20 mouse cellular contexts compared by ENCODE assay signal in genomic region chr17:15421446-15421845, GRCm38 (mm10). TPM values are rescaled to one million over a fixed set of nuclear protein-coding genes. Genes with fewer than 3 reads are reported as not detected.
A peak's percentile ranks its signal among the peaks of the same experiment; 100 is the strongest.
DNase-seq lines count a peak whose midpoint lies in the region; ATAC-seq lines count a peak whose summit lies in the region.
"Had no signal": no experiment of that assay in that cellular context is flagged by ENCODE, and none has a peak within 500 bp of the region (broad histone marks: within the 10 kb centered on the region; RNA-seq: fewer than 3 reads in every experiment).

No protein-coding gene starts in this region.

- no peak overlapping the region for H3K9ac ChIP-seq in midbrain, embryonic 11.5 days (ENCODE audit: low read length)
- H3K9ac ChIP-seq in midbrain, embryonic 16.5 days (ENCODE audit: low read depth, low read length): no peak overlapping the region

- DNase-seq in heart, adult 11 months: peak; percentile 54
- DNase-seq in heart, postnatal 4 days: no peak
- peak; percentile 67 for DNase-seq in midbrain, embryonic 11.5 days (ENCODE audit: low spot score, missing footprints)
- DNase-seq: adrenal gland, adult 2 months; adrenal gland, adult 8-10 months; adrenal gland, postnatal 10 days; adrenal gland, postnatal 14 days; adrenal gland, postnatal 25 days; adrenal gland, postnatal 36 days; B cell, adult 2 months; cerebellum, adult 11 months; cerebellum, adult 11-12 months; cerebellum, adult 18-20 months had no signal

- ATAC-seq in midbrain, embryonic 11.5 days (ENCODE audit: low FRiP score): no peak
- no peak for ATAC-seq in midbrain, embryonic 16.5 days
- ATAC-seq: activated CD4-positive, CD25-positive, alpha-beta regulatory T cell, adult 4 months; CD4-positive, CD25-positive, alpha-beta regulatory T cell, adult 4 months; Patski had no signal

- H3K4me3 ChIP-seq in midbrain, embryonic 11.5 days (ENCODE audit: low read depth, low read length): no peak overlapping the region
- no peak overlapping the region for H3K4me3 ChIP-seq in midbrain, embryonic 16.5 days (ENCODE audit: low read depth, low read length)

- no peak overlapping the region for H3K4me2 ChIP-seq in midbrain, embryonic 11.5 days
- no peak overlapping the region for H3K4me2 ChIP-seq in midbrain, embryonic 16.5 days (ENCODE audit: low read length)

- H3K9me3 ChIP-seq in midbrain, embryonic 11.5 days (ENCODE audit: control insufficient read depth, low read length): no peaks in the 10 kb centered on the region
- H3K9me3 ChIP-seq in midbrain, embryonic 16.5 days (replicated peaks; ENCODE audit: control insufficient read depth, low read length, poor library complexity, severe bottlenecking): no peaks in the 10 kb centered on the region

- H3K27ac ChIP-seq in midbrain, embryonic 11.5 days (ENCODE audit: low read depth, low read length): no peak overlapping the region
- H3K27ac ChIP-seq in midbrain, embryonic 16.5 days (ENCODE audit: low read length): no peak overlapping the region

- H3K4me1 ChIP-seq in midbrain, embryonic 11.5 days (ENCODE audit: control insufficient read depth, insufficient read depth, low read length): no peaks in the 10 kb centered on the region
- no peaks in the 10 kb centered on the region for H3K4me1 ChIP-seq in midbrain, embryonic 16.5 days (ENCODE audit: control insufficient read depth, insufficient read depth, low read length)

- no peaks in the 10 kb centered on the region for H3K27me3 ChIP-seq in midbrain, embryonic 11.5 days (ENCODE audit: control insufficient read depth, insufficient read depth, low read length)
- no peaks in the 10 kb centered on the region for H3K27me3 ChIP-seq in midbrain, embryonic 16.5 days (ENCODE audit: control insufficient read depth, insufficient read depth, low read depth, low read length)
- H3K27me3 ChIP-seq: CH12.LX, Patski had no signal

- peaks cover 28% of the 10 kb centered on the region for H3K36me3 ChIP-seq in midbrain, embryonic 11.5 days (ENCODE audit: control insufficient read depth, insufficient read depth, low read length)
- peaks cover 61% of the 10 kb centered on the region for H3K36me3 ChIP-seq in midbrain, embryonic 16.5 days (ENCODE audit: control insufficient read depth, insufficient read depth, low read length)

- 98% methylated on average over 6 of the region's 6 CpGs for WGBS in midbrain, embryonic 11.5 days
- WGBS in midbrain, embryonic 16.5 days: 99% methylated on average over 6 of the region's 6 CpGs

RNA-seq across cellular contexts. Expression of gene Fam120b, which starts 25.4 kb away (rescaled TPM):
- total RNA-seq in heart, postnatal 4 days (2021): 10 to 100 TPM in 1 of 2 experiments, 1 to 10 TPM in 1; 9.2 to 10.5 TPM
- polyA plus RNA-seq in midbrain, embryonic 11.5 days (2014; fragmentation: Nextera tagmentation; extraction: Ambion mirVana): 32.2 and 36.3 TPM in 2 replicates
- 50.0 and 54.3 TPM in 2 replicates for polyA plus RNA-seq in midbrain, embryonic 16.5 days (2015; fragmentation: Nextera tagmentation; extraction: Ambion mirVana)

RNA-seq across cellular contexts. Expression of gene Dll1, which starts 44.8 kb away (rescaled TPM):
- total RNA-seq in heart, postnatal 4 days (2021): 1 to 10 TPM; 6.7 to 7.2 TPM
- 61.4 and 68.6 TPM in 2 replicates for polyA plus RNA-seq in midbrain, embryonic 11.5 days (2014; fragmentation: Nextera tagmentation; extraction: Ambion mirVana)
- polyA plus RNA-seq in midbrain, embryonic 16.5 days (2015; fragmentation: Nextera tagmentation; extraction: Ambion mirVana): 17.8 and 18.5 TPM in 2 replicates
- total RNA-seq: G1E, MEL had no signal
- polyA plus RNA-seq: G1E had no signal
